Mouse (Mus musculus) MEL (cell line): ENCODE measurements around the gene Gm45521. TPM values are rescaled to one million over a fixed set of nuclear protein-coding genes. Genes with fewer than 3 reads are reported as not detected.

Experiments
- DNase-seq: peaks from one replicate; pipeline ENCODE4 v3.0.0; 2011; ENCODE audit warnings: low read depth, low spot score
- H3K27ac ChIP-seq: 2 replicates; pipeline ENCODE4 v1.5.1; 2012; ENCODE audit warnings: low read depth, mild to moderate bottlenecking, control low read depth, low read length, moderate library complexity; ENCODE audit not compliant: control insufficient read depth
- H3K27me3 ChIP-seq, 2 experiments: fragments of 150-350 bp in 1 of 2; sonication (generic) in 1 of 2; 2 replicates each; pipeline ENCODE4 v1.6.1; 2012; ENCODE audit warnings: low read length in 2 of 2, mild to moderate bottlenecking in 2 of 2, improper control_type of control experiment in 1 of 2, moderate library complexity in 1 of 2; ENCODE audit not compliant: insufficient read depth in 2 of 2, control insufficient read depth in 1 of 2
- H3K36me3 ChIP-seq, 2 experiments: 2 replicates each; pipeline ENCODE4 v1.6.1; 2012 to 2014; ENCODE audit warnings: low read length in 2 of 2, improper control_type of control experiment in 1 of 2, inconsistent platforms in 1 of 2, mild to moderate bottlenecking in 1 of 2; ENCODE audit not compliant: insufficient read depth in 2 of 2, control insufficient read depth in 1 of 2
- H3K4me1 ChIP-seq, 2 experiments: fragments of 150-350 bp in 1 of 2; sonication (generic) in 1 of 2; 2 replicates each; pipeline ENCODE4 v1.6.1; 2012; ENCODE audit warnings: low read length in 2 of 2, improper control_type of control experiment in 1 of 2, mild to moderate bottlenecking in 1 of 2; ENCODE audit not compliant: insufficient read depth in 2 of 2, control insufficient read depth in 1 of 2
- H3K4me3 ChIP-seq, 2 experiments: fragments of 150-350 bp in 1 of 2; sonication (generic) in 1 of 2; 2 replicates each; pipeline ENCODE4 v1.5.1; 2012; ENCODE audit warnings: low read depth in 2 of 2, low read length in 2 of 2, mild to moderate bottlenecking in 2 of 2, moderate library complexity in 2 of 2, control low read depth in 1 of 2, improper control_type of control experiment in 1 of 2; ENCODE audit not compliant: control insufficient read depth in 1 of 2, insufficient read depth in 1 of 2
- H3K79me2 ChIP-seq: 2 replicates; pipeline ENCODE4 v1.6.1; 2012; ENCODE audit warnings: mild to moderate bottlenecking, low read length, moderate library complexity; ENCODE audit not compliant: control insufficient read depth, poor library complexity, insufficient read depth
- H3K9ac ChIP-seq: 2 replicates; pipeline ENCODE4 v1.6.1; 2012; ENCODE audit warnings: low read depth, mild to moderate bottlenecking, control low read depth, low read length, moderate library complexity; ENCODE audit not compliant: control insufficient read depth, poor library complexity, severe bottlenecking
- H3K9me3 ChIP-seq: fragments of 150-350 bp; sonication (generic); replicated peaks from 2 replicates; pipeline ENCODE4 v1.6.1; 2012; ENCODE audit warnings: mild to moderate bottlenecking, low read length, improper control_type of control experiment, moderate library complexity; ENCODE audit not compliant: insufficient read depth
- CHD1 ChIP-seq: IDR thresholded peaks from 2 replicates; pipeline ENCODE4 v1.6.1; 2012; ENCODE audit warnings: low read depth, mild to moderate bottlenecking, inconsistent platforms, low read length, improper control_type of control experiment
- CHD2 ChIP-seq: IDR thresholded peaks from 2 replicates; pipeline ENCODE4 v1.6.1; 2011; ENCODE audit warnings: low read length, improper control_type of control experiment
- EP300 ChIP-seq, 2 experiments: IDR thresholded peaks; 2 replicates each; pipeline ENCODE4 v1.6.1; 2011; ENCODE audit warnings: improper control_type of control experiment in 2 of 2, low read length in 2 of 2, low read depth in 1 of 2, mild to moderate bottlenecking in 1 of 2
- ETS1 ChIP-seq: IDR thresholded peaks from 2 replicates; pipeline ENCODE4 v1.6.1; 2012; ENCODE audit warnings: low read depth, mild to moderate bottlenecking, inconsistent platforms, low read length, improper control_type of control experiment, moderate library complexity
- HCFC1 ChIP-seq: IDR thresholded peaks from 2 replicates; pipeline ENCODE4 v1.6.1; 2012; ENCODE audit warnings: low read depth, mild to moderate bottlenecking, inconsistent platforms, low read length, improper control_type of control experiment, moderate library complexity
- KAT2A ChIP-seq: conservative IDR thresholded peaks from 2 replicates; pipeline ENCODE4 v1.6.1; 2012; ENCODE audit warnings: low read depth, low read length, improper control_type of control experiment, inconsistent platforms
- MAZ ChIP-seq: IDR thresholded peaks from 2 replicates; pipeline ENCODE4 v1.6.1; 2012; ENCODE audit warnings: low read depth, mild to moderate bottlenecking, inconsistent platforms, low read length, improper control_type of control experiment
- MEF2A ChIP-seq: IDR thresholded peaks from 2 replicates; pipeline ENCODE4 v1.6.1; 2014; ENCODE audit warnings: low read depth, mild to moderate bottlenecking, inconsistent platforms, low read length, improper control_type of control experiment; ENCODE audit not compliant: poor library complexity, insufficient replicate concordance, severe bottlenecking; ENCODE audit errors: extremely low read depth
- NRF1 ChIP-seq: IDR thresholded peaks from 2 replicates; pipeline ENCODE4 v1.6.1; 2014; ENCODE audit warnings: low read depth, mild to moderate bottlenecking, inconsistent platforms, low read length, improper control_type of control experiment, moderate library complexity; ENCODE audit not compliant: poor library complexity, insufficient read depth, severe bottlenecking
- POLR2A ChIP-seq, 2 experiments: IDR thresholded peaks; 2 replicates each; pipeline ENCODE4 v1.6.1; 2011 to 2012; ENCODE audit warnings: low read length in 2 of 2, mild to moderate bottlenecking in 2 of 2, control low read depth in 1 of 2, improper control_type of control experiment in 1 of 2, low read depth in 1 of 2, moderate library complexity in 1 of 2; ENCODE audit not compliant: control insufficient read depth in 1 of 2, insufficient read depth in 1 of 2, poor library complexity in 1 of 2
- POLR2AphosphoS2 ChIP-seq: IDR thresholded peaks from 2 replicates; pipeline ENCODE4 v1.6.1; 2011; ENCODE audit warnings: low read length, improper control_type of control experiment
- RAD21 ChIP-seq: IDR thresholded peaks from 2 replicates; pipeline ENCODE4 v1.6.1; 2011; ENCODE audit warnings: mild to moderate bottlenecking, low read depth, low read length, improper control_type of control experiment
- SIN3A ChIP-seq: IDR thresholded peaks from 2 replicates; pipeline ENCODE4 v1.6.1; 2012; ENCODE audit warnings: low read length, improper control_type of control experiment, inconsistent platforms
- SMC3 ChIP-seq: IDR thresholded peaks from 2 replicates; pipeline ENCODE4 v1.6.1; 2011; ENCODE audit warnings: low read depth, low read length, improper control_type of control experiment
- TCF12 ChIP-seq: IDR thresholded peaks from 2 replicates; pipeline ENCODE4 v1.6.1; 2014; ENCODE audit warnings: low read depth, mild to moderate bottlenecking, inconsistent platforms, low read length, improper control_type of control experiment, moderate library complexity
- USF1 ChIP-seq: IDR thresholded peaks from 2 replicates; pipeline ENCODE4 v1.6.1; 2014; ENCODE audit warnings: low read depth, mild to moderate bottlenecking, inconsistent platforms, low read length, improper control_type of control experiment, moderate library complexity
- USF2 ChIP-seq, 2 experiments: IDR thresholded peaks; 2 replicates each; pipeline ENCODE4 v1.6.1; 2011 to 2012; ENCODE audit warnings: improper control_type of control experiment in 2 of 2, low read length in 2 of 2, borderline replicate concordance in 1 of 2, inconsistent platforms in 1 of 2, low read depth in 1 of 2, mild to moderate bottlenecking in 1 of 2; ENCODE audit not compliant: insufficient read depth in 1 of 2
- polyA plus RNA-seq, 2 experiments: library from polyadenylated mRNA; stranded (reverse) in 1 of 2; unstranded in 1 of 2; fragments of >175 nt in 1 of 2; fragments of >200 nt in 1 of 2; gene quantifications; 2 replicates each; pipeline versions ENCODE4 v1.2.1 to v1.2.4; 2012; ENCODE audit warnings: low replicate concordance in 2 of 2, low read depth in 1 of 2; ENCODE audit not compliant: insufficient read length in 2 of 2, insufficient read depth in 1 of 2, missing spikeins in 1 of 2
- total RNA-seq: library from RNA; depleted of rRNA; stranded (reverse); fragments of 300-350 nt; gene quantifications from 2 replicates; pipeline ENCODE4 v1.2.3, GENCODE M21; 2012

Gene Gm45521
- total and polyA plus RNA-seq, 3 experiments: not detected

DNA sequence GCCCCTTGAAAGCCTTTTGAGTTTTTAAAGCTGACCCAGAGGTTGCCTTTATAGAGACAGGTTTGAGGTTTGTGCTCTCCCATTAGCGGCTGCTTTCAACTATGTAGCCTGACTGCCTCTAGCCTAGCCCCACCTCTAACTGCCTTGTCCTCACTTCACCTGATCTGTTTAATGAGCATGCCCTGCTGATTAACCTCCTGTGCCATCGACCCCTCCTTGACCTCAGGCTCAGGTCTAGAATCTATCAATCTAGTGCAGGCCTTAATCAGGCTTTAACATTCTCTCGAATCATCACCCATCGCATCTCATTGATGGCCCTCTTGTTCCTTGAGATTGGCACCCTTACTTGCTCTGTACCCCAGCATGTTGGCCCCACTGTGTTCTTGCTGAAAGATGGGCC is 42.6 kb upstream of the Gm45521 start:
- Histone ChIP-seq H3K27me3 (no peaks in the 10 kb centered on the region), H3K4me3 (no peak overlapping the region), H3K9me3 (no peaks in the 10 kb centered on the region), H3K9ac (no peak overlapping the region), H3K27ac (no peak overlapping the region), H3K79me2 (no peaks in the 10 kb centered on the region), H3K36me3 (peaks cover 0 to 2% of the 10 kb centered on the region in 2 experiments; a peak in 1 of 4 replicates), H3K4me1 (peaks cover 0 to 16% of the 10 kb centered on the region in 2 experiments; a peak in 2 of 4 replicates)
- no peak for TF ChIP-seq POLR2A (IDR thresholded peaks at IDR 0.05; ENCODE audit: control insufficient read depth in 1 of 2, insufficient read depth in 1 of 2, low read depth in 1 of 2, low read length in 2 of 2, poor library complexity in 1 of 2)
- TF ChIP-seq MAZ: no peak
- TF ChIP-seq EP300 (IDR thresholded peaks at IDR 0.05; ENCODE audit: low read depth in 1 of 2, low read length in 2 of 2): peak; percentile 19 to 57; a peak in 2 of 4 replicates
- peak; percentile 46 for TF ChIP-seq TCF12
- 0 out of 2 replicates have a peak, but pooled peaks have one; percentile 27 for TF ChIP-seq ETS1
- DNase-seq: no peak

DNA sequence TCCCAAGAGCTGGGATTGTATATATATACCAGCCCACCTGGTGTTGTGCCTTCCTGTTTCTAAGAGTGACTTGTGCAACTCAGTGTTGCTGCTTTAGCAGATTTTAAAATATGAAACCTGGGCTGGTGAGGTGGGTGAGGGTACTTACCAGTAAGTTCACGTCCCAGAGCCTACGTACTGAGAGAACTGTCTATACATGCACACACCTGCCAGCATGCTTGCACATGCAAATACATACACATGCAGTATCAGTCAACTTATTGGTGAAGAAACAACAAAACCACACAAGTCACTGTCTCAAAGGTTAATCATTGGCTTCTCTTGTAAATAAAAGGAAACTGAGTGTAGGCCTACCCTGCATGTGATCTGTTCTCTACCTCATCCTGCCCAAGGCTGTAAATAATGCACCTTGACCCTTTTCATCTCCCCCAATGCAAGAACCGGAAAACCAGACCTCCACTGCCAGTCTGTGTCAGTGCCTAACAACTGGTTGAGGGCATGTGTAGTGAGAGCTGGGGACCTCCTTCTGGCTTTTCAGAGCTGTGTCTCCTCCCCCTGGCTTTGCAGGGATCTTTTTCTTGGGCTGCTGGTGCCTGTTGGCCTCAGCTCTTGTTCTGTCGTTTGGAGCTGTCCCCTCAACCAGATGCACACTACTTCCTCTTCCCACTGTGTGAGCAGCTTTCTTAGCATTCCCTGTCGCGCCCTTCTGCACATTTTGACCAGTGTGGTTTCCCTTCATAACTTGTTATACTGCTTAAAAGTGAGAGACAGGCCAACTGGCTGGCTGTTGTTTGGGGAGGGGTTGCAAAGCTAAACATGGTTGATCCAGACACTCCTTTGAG is 38.7 kb upstream of the Gm45521 start:
- peaks cover 0 to 2% of the 10 kb centered on the region in 2 experiments; a peak in 1 of 4 replicates for H3K36me3 ChIP-seq
- TF ChIP-seq SIN3A (no peak), CHD1 (no peak), POLR2AphosphoS2 (no peak), USF1 (no peak), MEF2A (no peak), SMC3 (no peak), CHD2 (no peak), NRF1 (no peak), USF2 (IDR thresholded peaks at IDR 0.05; ENCODE audit: borderline replicate concordance in 1 of 2, insufficient read depth in 1 of 2, low read depth in 1 of 2, low read length in 2 of 2) (no peak), EP300 (IDR thresholded peaks at IDR 0.05; ENCODE audit: low read depth in 1 of 2, low read length in 2 of 2) (no peak), HCFC1 (no peak), TCF12 (no peak), KAT2A (no peak), ETS1 (no peak), RAD21 (no peak)
- peaks cover 0 to 11% of the 10 kb centered on the region in 2 experiments; a peak in 2 of 4 replicates for H3K4me1 ChIP-seq
- no peaks in the 10 kb centered on the region for H3K79me2 ChIP-seq
- no peak overlapping the region for H3K9ac ChIP-seq
- H3K27me3 ChIP-seq: no peaks in the 10 kb centered on the region
- no peak for DNase-seq
- no peaks in the 10 kb centered on the region for H3K9me3 ChIP-seq
- H3K4me3 ChIP-seq: no peak overlapping the region
- no peak overlapping the region for H3K27ac ChIP-seq
